In the genomic region with DNA sequence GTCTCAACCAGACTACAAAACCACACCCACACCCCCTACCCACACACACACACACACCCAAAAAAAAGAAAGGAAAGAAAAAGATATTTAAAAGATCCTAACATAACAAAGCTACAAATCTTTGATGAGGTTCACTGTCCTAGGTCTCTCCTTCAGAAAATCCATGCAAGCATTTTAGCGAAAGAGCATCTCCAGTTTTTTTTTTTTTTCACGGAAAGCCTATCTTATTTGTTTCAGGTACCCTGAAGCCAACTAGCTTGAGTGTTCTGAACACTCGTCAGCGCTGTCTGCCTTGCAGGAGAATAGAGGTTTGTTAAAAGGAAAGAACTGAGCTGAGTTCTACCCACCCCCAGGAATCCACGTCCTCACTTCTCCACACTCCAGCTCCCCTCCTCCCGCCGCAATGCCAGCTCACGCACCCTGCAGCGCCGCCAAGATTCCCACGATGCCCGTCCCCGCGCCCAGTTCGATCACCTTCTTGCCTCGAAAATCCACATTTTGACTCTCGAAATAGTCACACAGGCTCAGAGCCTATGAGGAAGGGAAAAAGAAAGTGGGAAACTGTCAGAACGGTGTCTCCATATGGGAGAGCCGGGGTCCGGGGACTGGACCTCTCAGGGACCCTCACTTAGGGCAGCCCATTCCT, we compare ENCODE assay signal across 8 mouse cellular contexts. TPM values are rescaled to one million over a fixed set of nuclear protein-coding genes. Genes with fewer than 3 reads are reported as not detected.
DNase-seq lines count a peak whose midpoint lies in the region; ATAC-seq and TF ChIP-seq lines count a peak whose summit lies in the region.

No protein-coding gene starts in this region.

- no peaks in the 10 kb centered on the region for H3K9me3 ChIP-seq in forebrain, embryonic 15.5 days
- no peaks in the 10 kb centered on the region for H3K9me3 ChIP-seq in limb, embryonic 10.5 days (replicated peaks)
- no peaks in the 10 kb centered on the region for H3K9me3 ChIP-seq in neural tube, embryonic 15.5 days (replicated peaks)

- H3K9ac ChIP-seq in liver, adult 2 months (ENCODE audit: low read depth, low read length) = peak overlapping the region; percentile 47
- peak overlapping the region; percentile 79 for H3K9ac ChIP-seq in forebrain, embryonic 15.5 days (replicated peaks)
- peak overlapping the region; percentile 62 for H3K9ac ChIP-seq in neural tube, embryonic 15.5 days (replicated peaks)

- peaks cover 5% of the 10 kb centered on the region; the same call in 1 of the 2 replicates for H3K4me1 ChIP-seq in liver, adult 2 months (ENCODE audit: control insufficient read depth, insufficient read depth, low read length)
- peaks cover 15% of the 10 kb centered on the region for H3K4me1 ChIP-seq in forebrain, embryonic 15.5 days
- H3K4me1 ChIP-seq in limb, embryonic 10.5 days = peaks cover 26% of the 10 kb centered on the region
- peaks cover 19% of the 10 kb centered on the region for H3K4me1 ChIP-seq in neural tube, embryonic 15.5 days

- H3K27ac ChIP-seq in liver, adult 2 months (replicated peaks; ENCODE audit: insufficient read depth, low read depth, low read length) = no peak overlapping the region
- no peak overlapping the region for H3K27ac ChIP-seq in forebrain, embryonic 15.5 days (replicated peaks)
- H3K27ac ChIP-seq in limb, embryonic 10.5 days = peak overlapping the region; percentile 91; the same call in 1 of the 2 replicates
- H3K27ac ChIP-seq in neural tube, embryonic 15.5 days (replicated peaks) = peak overlapping the region; percentile 60

- peak; percentile 29 for DNase-seq in CD4-positive, CD25-positive, alpha-beta regulatory T cell, adult 2 months (ENCODE audit: low read depth, low spot score)
- DNase-seq in liver, adult 2 months (ENCODE audit: extremely low read depth, low read depth, low spot score) = no peak
- DNase-seq in liver = no peak
- peak; percentile 43 for DNase-seq in limb, embryonic 10.5 days (ENCODE audit: low spot score)
- no peak for DNase-seq in urinary bladder, adult 2 months (ENCODE audit: low spot score)

- peak overlapping the region; percentile 99 for H3K4me2 ChIP-seq in forebrain, embryonic 15.5 days (replicated peaks)
- peak overlapping the region; percentile 99 for H3K4me2 ChIP-seq in neural tube, embryonic 15.5 days

- 4% methylated on average over 20 of the region's 20 CpGs for WGBS in liver, adult 2 months
- WGBS in forebrain, embryonic 15.5 days = under 1% methylated on average over 20 of the region's 20 CpGs
- 2% methylated on average over 20 of the region's 20 CpGs for WGBS in limb, embryonic 10.5 days
- WGBS in neural tube, embryonic 15.5 days = 1% methylated on average over 20 of the region's 20 CpGs

- no peak for TF ChIP-seq POLR2A in liver, adult 2 months (IDR thresholded peaks at IDR 0.05; ENCODE audit: extremely low read depth, insufficient read depth, low read length)

- no peak for ATAC-seq in CD4-positive, CD25-positive, alpha-beta regulatory T cell, adult 4 months
- ATAC-seq in forebrain, embryonic 15.5 days (replicated peaks) = no peak; the same call in 1 of the 2 replicates
- ATAC-seq in neural tube, embryonic 15.5 days (ENCODE audit: low FRiP score) = peak; percentile 22; the same call in 1 of the 2 replicates

- H3K27me3 ChIP-seq in liver, adult 2 months (ENCODE audit: control insufficient read depth, insufficient read depth, low read length) = no peaks in the 10 kb centered on the region
- H3K27me3 ChIP-seq in forebrain, embryonic 15.5 days = no peaks in the 10 kb centered on the region; the same call in 1 of the 2 replicates
- peaks cover 17% of the 10 kb centered on the region for H3K27me3 ChIP-seq in limb, embryonic 10.5 days (ENCODE audit: low read depth, poor library complexity, severe bottlenecking)
- H3K27me3 ChIP-seq in neural tube, embryonic 15.5 days (replicated peaks) = peaks cover 4% of the 10 kb centered on the region; the same call in 1 of the 2 replicates

- no peaks in the 10 kb centered on the region for H3K79me2 ChIP-seq in liver, adult 2 months (ENCODE audit: control insufficient read depth, insufficient read depth, low read length)

- H3K36me3 ChIP-seq in liver, adult 2 months (ENCODE audit: control insufficient read depth, insufficient read depth, low read length) = no peaks in the 10 kb centered on the region
- H3K36me3 ChIP-seq in forebrain, embryonic 15.5 days = peaks cover 4% of the 10 kb centered on the region; the same call in 1 of the 2 replicates
- peaks cover 25% of the 10 kb centered on the region for H3K36me3 ChIP-seq in limb, embryonic 10.5 days
- H3K36me3 ChIP-seq in neural tube, embryonic 15.5 days = peaks cover 11% of the 10 kb centered on the region; the same call in 1 of the 2 replicates

- H3K4me3 ChIP-seq in liver, adult 2 months (ENCODE audit: insufficient read depth, low read depth, low read length) = peak overlapping the region; percentile 84
- H3K4me3 ChIP-seq in forebrain, embryonic 15.5 days = peak overlapping the region; percentile 85
- H3K4me3 ChIP-seq in limb, embryonic 10.5 days = peak overlapping the region; percentile 83
- H3K4me3 ChIP-seq in neural tube, embryonic 15.5 days (replicated peaks) = peak overlapping the region; percentile 62

- TF ChIP-seq CTCF in liver, adult 2 months (IDR thresholded peaks at IDR 0.05; ENCODE audit: low read depth, low read length) = no peak

RNA-seq across cellular contexts. Expression of gene Mettl1, which starts 0.5 kb away (rescaled TPM):
- polyA plus RNA-seq in CD4-positive, CD25-positive, alpha-beta regulatory T cell, adult 4 months (2017; shearing (Covaris generic)) = 10 to 100 TPM; 29.9 to 30.2 TPM
- total RNA-seq in liver, adult 2 months (2014; rRNA removed) = 5.2 and 6.1 TPM in 2 replicates
- polyA plus RNA-seq in liver, adult 2 months (2012; rRNA removed) = 9.1 and 17.9 TPM in 2 replicates
- polyA plus RNA-seq in forebrain, embryonic 15.5 days (2015; fragmentation: Nextera tagmentation; extraction: Ambion mirVana) = 20.6 and 22.7 TPM in 2 replicates
- polyA plus RNA-seq in limb, embryonic 10.5 days (2016; fragmentation: Nextera tagmentation; extraction: Ambion mirVana) = 60.2 and 64.6 TPM in 2 replicates
- 24.3 and 29.6 TPM in 2 replicates for polyA plus RNA-seq in neural tube, embryonic 15.5 days (2015; fragmentation: Nextera tagmentation; extraction: Ambion mirVana)
- polyA plus RNA-seq in urinary bladder, adult 2 months (2012; rRNA removed) = 26.9 and 33.6 TPM in 2 replicates

RNA-seq across cellular contexts. Expression of gene Eef1akmt3, which starts 0.6 kb away (rescaled TPM):
- under 1 TPM in 1 of 2 experiments, not detected in 1; 0.38 TPM for polyA plus RNA-seq in CD4-positive, CD25-positive, alpha-beta regulatory T cell, adult 4 months (2017; shearing (Covaris generic))
- not detected in 2 replicates for total RNA-seq in liver, adult 2 months (2014; rRNA removed)
- 0.09 TPM in 1 of 2 replicates, not detected in the other for polyA plus RNA-seq in liver, adult 2 months (2012; rRNA removed)
- 0.14 and 0.28 TPM in 2 replicates for polyA plus RNA-seq in forebrain, embryonic 15.5 days (2015; fragmentation: Nextera tagmentation; extraction: Ambion mirVana)
- polyA plus RNA-seq in limb, embryonic 10.5 days (2016; fragmentation: Nextera tagmentation; extraction: Ambion mirVana) = 0.33 and 0.34 TPM in 2 replicates
- polyA plus RNA-seq in neural tube, embryonic 15.5 days (2015; fragmentation: Nextera tagmentation; extraction: Ambion mirVana) = 0.27 and 0.51 TPM in 2 replicates
- 0.78 and 1.1 TPM in 2 replicates for polyA plus RNA-seq in urinary bladder, adult 2 months (2012; rRNA removed)

RNA-seq across cellular contexts. Expression of gene Cyp27b1, which starts 7.4 kb away (rescaled TPM):
- under 1 TPM in 1 of 2 experiments, not detected in 1; 0.27 TPM for polyA plus RNA-seq in CD4-positive, CD25-positive, alpha-beta regulatory T cell, adult 4 months (2017; shearing (Covaris generic))
- total RNA-seq in liver, adult 2 months (2014; rRNA removed) = not detected in 2 replicates
- polyA plus RNA-seq in liver, adult 2 months (2012; rRNA removed) = 0.05 TPM in 2 replicates
- 0.11 and 0.15 TPM in 2 replicates for polyA plus RNA-seq in forebrain, embryonic 15.5 days (2015; fragmentation: Nextera tagmentation; extraction: Ambion mirVana)
- 0.11 and 0.24 TPM in 2 replicates for polyA plus RNA-seq in limb, embryonic 10.5 days (2016; fragmentation: Nextera tagmentation; extraction: Ambion mirVana)
- polyA plus RNA-seq in neural tube, embryonic 15.5 days (2015; fragmentation: Nextera tagmentation; extraction: Ambion mirVana) = 0.11 and 0.14 TPM in 2 replicates
- polyA plus RNA-seq in urinary bladder, adult 2 months (2012; rRNA removed) = 0.28 and 0.50 TPM in 2 replicates

RNA-seq across cellular contexts. Expression of gene Tsfm, which starts 10.1 kb away (rescaled TPM):
- 10 to 100 TPM; 38.2 to 54.1 TPM for polyA plus RNA-seq in CD4-positive, CD25-positive, alpha-beta regulatory T cell, adult 4 months (2017; shearing (Covaris generic))
- total RNA-seq in liver, adult 2 months (2014; rRNA removed) = 21.6 and 26.3 TPM in 2 replicates
- polyA plus RNA-seq in liver, adult 2 months (2012; rRNA removed) = 17.4 and 18.2 TPM in 2 replicates
- polyA plus RNA-seq in forebrain, embryonic 15.5 days (2015; fragmentation: Nextera tagmentation; extraction: Ambion mirVana) = 67.3 and 70.6 TPM in 2 replicates
- 109 and 114 TPM in 2 replicates for polyA plus RNA-seq in limb, embryonic 10.5 days (2016; fragmentation: Nextera tagmentation; extraction: Ambion mirVana)
- 66.6 and 71.0 TPM in 2 replicates for polyA plus RNA-seq in neural tube, embryonic 15.5 days (2015; fragmentation: Nextera tagmentation; extraction: Ambion mirVana)
- 29.5 and 36.9 TPM in 2 replicates for polyA plus RNA-seq in urinary bladder, adult 2 months (2012; rRNA removed)

RNA-seq across cellular contexts. Expression of gene March9, which starts 19.3 kb away (rescaled TPM):
- polyA plus RNA-seq in CD4-positive, CD25-positive, alpha-beta regulatory T cell, adult 4 months (2017; shearing (Covaris generic)) = under 1 TPM; 0.19 to 0.73 TPM
- total RNA-seq in liver, adult 2 months (2014; rRNA removed) = 0.09 and 0.34 TPM in 2 replicates
- 0.44 and 0.52 TPM in 2 replicates for polyA plus RNA-seq in liver, adult 2 months (2012; rRNA removed)
- polyA plus RNA-seq in forebrain, embryonic 15.5 days (2015; fragmentation: Nextera tagmentation; extraction: Ambion mirVana) = 5.6 and 7.0 TPM in 2 replicates
- 0.33 and 0.79 TPM in 2 replicates for polyA plus RNA-seq in limb, embryonic 10.5 days (2016; fragmentation: Nextera tagmentation; extraction: Ambion mirVana)
- polyA plus RNA-seq in neural tube, embryonic 15.5 days (2015; fragmentation: Nextera tagmentation; extraction: Ambion mirVana) = 5.9 and 7.4 TPM in 2 replicates
- 3.5 and 4.9 TPM in 2 replicates for polyA plus RNA-seq in urinary bladder, adult 2 months (2012; rRNA removed)

Comparison
In these comparisons a context has a peak if more than half of its experiments do, and no peak if none do; other contexts are left out.
1. DNase-seq: peak in CD4-positive, CD25-positive, alpha-beta regulatory T cell, adult 2 months (single experiment) and limb, embryonic 10.5 days (single experiment); none in liver, adult 2 months (single experiment), liver (single experiment) and urinary bladder, adult 2 months (single experiment).
2. H3K27ac ChIP-seq: peak in limb, embryonic 10.5 days (single experiment) and neural tube, embryonic 15.5 days (single experiment); none in liver, adult 2 months (single experiment) and forebrain, embryonic 15.5 days (single experiment).
3. Peak in every context shown above with its lines, with median percentiles within 50 percentile points of each other: H3K4me3 ChIP-seq and H3K9ac ChIP-seq.